Mouse (Mus musculus): ENCODE data around the gene Morn2. TPM values are rescaled to one million over a fixed set of nuclear protein-coding genes. Genes with fewer than 3 reads are reported as not detected.

Morn2 gene
- total RNA-seq, 2 experiments from 2014 or later: 7.6 to 11.0 TPM

- intact Hi-C loops (cut with DNase I): no loop called here
- no peak for TF ChIP-seq CTCF (IDR thresholded peaks at IDR 0.05)
- no peak overlapping the region for H3K27ac ChIP-seq
- H3K4me3 ChIP-seq: no peak overlapping the region
- no peak for DNase-seq
Measured at GRCm38 (mm10) chr17:80288012-80288411, 2.0 kb upstream of the Morn2 start.

GRCm38 (mm10) chr17:80289280-80290073 lies 526 bp upstream of the Morn2 start:
- intact Hi-C loops (cut with DNase I): loop anchor here (10.0 kb wide), 1 partner anchor 265 kb away; no protein-coding TSS in a partner anchor
- peak overlapping the region; percentile 89 for H3K27ac ChIP-seq
- no peak for DNase-seq

GRCm38 (mm10) chr17:80291148-80291547 lies 1.1 kb downstream of the Morn2 start:
- intact Hi-C loops (cut with DNase I): loop anchor here (10.0 kb wide), 1 partner anchor 264 kb away; no protein-coding TSS in a partner anchor
- no peak overlapping the region for H3K27ac ChIP-seq
- H3K4me3 ChIP-seq: no peak overlapping the region
- peak; percentile 70 for TF ChIP-seq CTCF (IDR thresholded peaks at IDR 0.05)
- no peak for DNase-seq

More at GRCm38 (mm10) chr17:80289280-80290073, 526 bp upstream of the Morn2 start:
- peak overlapping the region; percentile 86 for H3K4me3 ChIP-seq
- TF ChIP-seq CTCF (IDR thresholded peaks at IDR 0.05): no peak

DNA sequence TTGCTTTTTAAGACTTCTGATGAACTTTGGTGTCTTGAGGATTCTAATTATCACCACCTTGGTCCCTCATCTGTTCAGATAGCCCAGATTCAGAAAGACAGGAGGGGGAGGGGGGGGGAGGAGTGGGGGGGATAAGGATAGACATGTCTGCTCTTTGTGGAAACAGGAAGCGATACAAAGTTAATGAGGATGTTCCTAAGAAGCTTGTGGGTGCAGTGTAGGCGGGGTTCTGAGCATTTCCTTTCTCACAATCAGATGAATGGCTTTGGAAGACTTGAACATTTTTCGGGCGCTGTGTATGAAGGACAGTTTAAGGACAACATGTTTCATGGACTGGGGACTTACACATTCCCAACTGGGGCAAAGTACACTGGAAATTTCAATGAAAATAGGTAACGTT lies 5.3 kb downstream of the Morn2 start:
- no peak overlapping the region for H3K4me3 ChIP-seq

DNA sequence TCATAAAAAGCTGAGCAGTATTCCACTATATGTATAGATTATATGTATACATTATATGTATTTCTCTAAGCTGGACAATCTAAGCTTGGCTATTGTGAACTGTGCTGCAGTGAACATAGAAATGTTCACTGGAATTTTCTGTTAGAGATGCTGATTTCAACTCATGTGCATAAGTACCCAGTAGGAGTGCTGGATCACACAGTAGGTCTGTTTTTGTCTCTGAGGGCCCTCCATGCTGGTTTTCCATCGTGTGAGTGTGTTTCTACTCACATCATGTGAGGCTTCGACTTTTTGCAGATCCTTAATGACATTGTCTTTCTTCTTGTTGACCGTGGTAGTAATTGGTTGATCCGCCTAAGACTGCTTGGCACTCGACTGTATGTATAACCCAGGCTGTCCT lies 8.8 kb downstream of the Morn2 start:
- no peak for TF ChIP-seq CTCF (IDR thresholded peaks at IDR 0.05)
- intact Hi-C loops (cut with DNase I): loop anchor here (10.0 kb wide), 1 partner anchor 256 kb away; no protein-coding TSS in a partner anchor
- DNase-seq: no peak
- Histone ChIP-seq H3K4me3 (no peak overlapping the region), H3K27ac (no peak overlapping the region)

More for the DNA sequence above, 5.3 kb downstream of the Morn2 start:
- intact Hi-C loops (cut with DNase I): loop anchor here (10.0 kb wide), 1 partner anchor 260 kb away; no protein-coding TSS in a partner anchor
- DNase-seq: no peak
- H3K27ac ChIP-seq: no peak overlapping the region
- TF ChIP-seq CTCF (IDR thresholded peaks at IDR 0.05): no peak

- no peak for DNase-seq
- intact Hi-C loops (cut with DNase I): no loop called here
- no peak within 1 kb of the TSS for H3K27ac ChIP-seq
- H3K4me3 ChIP-seq: no peak within 1 kb of the TSS
- TF ChIP-seq CTCF (IDR thresholded peaks at IDR 0.05): no peak
Measured at GRCm38 (mm10) chr17:80307251-80307650, 17.2 kb downstream of the Morn2 start, which contains the start of gene Arhgef33. TSS of gene Arhgef33 (plus strand) at chr17:80307407.

DNA sequence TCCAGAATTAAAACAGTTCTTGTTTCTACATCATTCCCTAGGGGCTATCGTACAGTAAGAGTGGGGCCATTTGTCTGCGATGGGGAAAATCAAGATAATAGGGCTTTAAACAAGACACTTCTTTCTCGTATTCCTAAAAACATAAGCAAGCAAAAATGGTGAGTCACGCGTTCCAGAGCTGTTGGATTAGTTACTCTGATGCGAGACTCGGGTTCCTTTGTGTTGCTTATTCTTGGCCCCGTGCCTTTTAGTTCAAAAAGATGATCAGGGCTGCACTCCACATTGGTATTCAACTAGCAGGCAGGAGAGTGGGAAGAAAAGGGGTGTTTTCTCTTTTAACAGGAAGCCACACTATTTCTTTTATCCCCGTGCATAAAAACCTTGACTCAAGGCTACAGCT lies 21.8 kb downstream of the Morn2 start:
- intact Hi-C loops (cut with DNase I): no loop called here

GRCm38 (mm10) chr17:80312405-80312804 lies 22.4 kb downstream of the Morn2 start:
- no peak overlapping the region for H3K27ac ChIP-seq
- TF ChIP-seq CTCF (IDR thresholded peaks at IDR 0.05): no peak
- H3K4me3 ChIP-seq: no peak overlapping the region
- no peak for DNase-seq
- intact Hi-C loops (cut with DNase I): no loop called here

More for the DNA sequence above, 21.8 kb downstream of the Morn2 start:
- no peak overlapping the region for H3K4me3 ChIP-seq
- no peak overlapping the region for H3K27ac ChIP-seq
- TF ChIP-seq CTCF (IDR thresholded peaks at IDR 0.05): no peak
- no peak for DNase-seq

DNA sequence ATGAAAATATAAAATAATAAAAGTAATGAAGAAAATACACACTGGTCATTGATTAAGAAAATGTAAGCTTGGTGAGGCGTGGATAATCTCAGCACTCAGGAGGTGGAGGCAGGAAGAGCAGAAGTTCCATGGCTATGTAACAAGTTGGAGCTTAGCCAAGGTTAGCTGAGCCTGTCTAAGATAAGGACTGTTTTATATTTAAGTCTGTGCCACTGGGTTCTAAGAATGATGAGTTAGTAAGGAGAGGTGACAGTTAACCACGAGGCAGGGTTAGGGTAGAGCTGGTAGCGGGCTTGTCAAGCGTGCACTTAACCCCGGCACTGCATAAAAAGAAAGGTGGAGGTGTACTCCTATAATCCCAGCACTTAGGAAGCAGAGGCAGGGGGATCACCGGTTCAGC lies 32.2 kb downstream of the Morn2 start:
- no peak for DNase-seq
- no peak overlapping the region for H3K27ac ChIP-seq
- intact Hi-C loops (cut with DNase I): no loop called here

GRCm38 (mm10) chr17:80323015-80323414 lies 33.0 kb downstream of the Morn2 start:
- no peak for DNase-seq
- no peak for TF ChIP-seq CTCF (IDR thresholded peaks at IDR 0.05)
- intact Hi-C loops (cut with DNase I): no loop called here
- no peak overlapping the region for H3K27ac ChIP-seq
- H3K4me3 ChIP-seq: no peak overlapping the region

More for the DNA sequence above, 32.2 kb downstream of the Morn2 start:
- no peak overlapping the region for H3K4me3 ChIP-seq
- no peak for TF ChIP-seq CTCF (IDR thresholded peaks at IDR 0.05)

GRCm38 (mm10) chr17:80323658-80324057 lies 33.7 kb downstream of the Morn2 start:
- intact Hi-C loops (cut with DNase I): no loop called here

GRCm38 (mm10) chr17:80324521-80324920 lies 34.5 kb downstream of the Morn2 start:
- H3K27ac ChIP-seq: no peak overlapping the region
- no peak for TF ChIP-seq CTCF (IDR thresholded peaks at IDR 0.05)
- DNase-seq: no peak
- H3K4me3 ChIP-seq: no peak overlapping the region
- intact Hi-C loops (cut with DNase I): no loop called here

More at GRCm38 (mm10) chr17:80323658-80324057, 33.7 kb downstream of the Morn2 start:
- Histone ChIP-seq H3K4me3 (no peak overlapping the region), H3K27ac (no peak overlapping the region)
- no peak for TF ChIP-seq CTCF (IDR thresholded peaks at IDR 0.05)
- DNase-seq: no peak

GRCm38 (mm10) chr17:80325456-80325855 lies 35.5 kb downstream of the Morn2 start:
- DNase-seq: no peak
- intact Hi-C loops (cut with DNase I): no loop called here
- Histone ChIP-seq H3K4me3 (no peak overlapping the region), H3K27ac (no peak overlapping the region)
- TF ChIP-seq CTCF (IDR thresholded peaks at IDR 0.05): no peak
